Mouse (Mus musculus) Patski (cell line): ENCODE results near the gene Adgrg1. TPM values are rescaled to one million over a fixed set of nuclear protein-coding genes. Genes with fewer than 3 reads are reported as not detected.
"Not testable (repeated sequence)": the region's sequence is repeated elsewhere in the genome, so short reads cannot be mapped to it uniquely, and the experiment has no call there.

Source experiments
- ATAC-seq: fragments of 100-300 bp; one replicate; pipeline ENCODE4 v1.8.0; 2021
- CTCF ChIA-PET: fragments of 350-600 bp; sonication (Branson Sonifier 250); formaldehyde crosslinking; loops from one replicate; lab custom pipeline; 2022; ENCODE audit warnings: inconsistent platforms; lab: Charles Lee
- POLR2A ChIA-PET: fragments of 350-600 bp; sonication (Branson Sonifier 250); formaldehyde crosslinking; loops from one replicate; lab custom pipeline; 2022; ENCODE audit warnings: antibody characterized with exemption, inconsistent platforms; lab: Charles Lee
- DNase-seq: peaks from one replicate; pipeline ENCODE4 v3.0.0-alpha.2; 2011; ENCODE audit warnings: low read depth, low spot score
- H3K27me3 ChIP-seq: fragments of 371-371 bp; one replicate; pipeline ENCODE4 v1.5.1; 2021
- CTCF ChIP-seq: fragments of 100-300 bp; IDR thresholded peaks from one replicate; pipeline ENCODE4 v1.5.1; 2021
- in situ Hi-C: fragments of 300-500 bp; cut with MboI; formaldehyde crosslinking; loops from 3 replicates; pipeline ENCODE4 v1.11.1; 2018; ENCODE audit warnings: low pct_unique_long_range_greater_than_20kb, mixed read lengths
- polyA plus RNA-seq: library from polyadenylated mRNA; unstranded; gene quantifications from one replicate; pipeline ENCODE4 v1.2.3, GENCODE M21; 2021

Adgrg1 gene
- polyA plus RNA-seq, 1 experiment from 2014 or later, result 294 TPM

DNA sequence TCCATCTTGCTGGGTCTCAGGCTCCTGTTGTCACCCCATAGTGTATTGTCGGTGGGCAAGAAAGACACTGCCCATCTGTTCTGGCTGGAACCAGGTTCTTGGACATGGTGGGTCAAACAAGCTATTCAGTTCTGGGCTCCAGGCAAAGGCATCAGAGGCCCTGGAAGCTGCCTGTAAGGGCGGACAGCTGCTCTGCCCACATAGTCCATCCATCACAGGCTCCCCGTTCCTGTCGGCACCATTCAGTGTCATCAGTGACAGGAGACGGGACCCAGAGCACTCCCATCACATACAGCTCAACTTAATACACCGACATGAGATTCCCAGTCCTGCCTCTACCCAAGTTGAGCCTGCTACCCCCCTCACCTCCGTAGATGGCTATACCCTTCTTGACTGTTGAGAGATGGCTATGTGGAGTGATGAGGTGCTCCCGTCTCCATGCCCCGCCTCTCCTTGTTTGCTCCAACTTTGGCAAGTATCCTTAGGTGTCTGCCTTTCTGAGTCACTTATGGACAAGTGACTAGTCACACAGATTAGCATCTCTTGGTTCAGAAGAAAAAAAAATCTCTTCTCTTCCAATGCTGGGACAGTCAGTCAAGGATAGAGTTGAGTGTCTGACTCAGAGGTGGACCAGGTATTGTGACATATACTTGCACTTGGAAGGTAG is 43.6 kb downstream of the Adgrg1 start:
- ATAC-seq, result no peak
- in situ Hi-C loops, result no loop called here
- DNase-seq, result no peak
- CTCF ChIA-PET, result interaction anchor here (1.4 to 1.6 kb wide), 2 partner anchors 17 to 68 kb away, joined by 3 to 5 read pairs; no protein-coding TSS in a partner anchor
- no peaks in the 10 kb centered on the region for H3K27me3 ChIP-seq
- no peak for TF ChIP-seq CTCF
- POLR2A ChIA-PET, result interaction anchor here (0.6 kb wide), 1 partner anchor 11 kb away, joined by 3 read pairs; no protein-coding TSS in a partner anchor

DNA sequence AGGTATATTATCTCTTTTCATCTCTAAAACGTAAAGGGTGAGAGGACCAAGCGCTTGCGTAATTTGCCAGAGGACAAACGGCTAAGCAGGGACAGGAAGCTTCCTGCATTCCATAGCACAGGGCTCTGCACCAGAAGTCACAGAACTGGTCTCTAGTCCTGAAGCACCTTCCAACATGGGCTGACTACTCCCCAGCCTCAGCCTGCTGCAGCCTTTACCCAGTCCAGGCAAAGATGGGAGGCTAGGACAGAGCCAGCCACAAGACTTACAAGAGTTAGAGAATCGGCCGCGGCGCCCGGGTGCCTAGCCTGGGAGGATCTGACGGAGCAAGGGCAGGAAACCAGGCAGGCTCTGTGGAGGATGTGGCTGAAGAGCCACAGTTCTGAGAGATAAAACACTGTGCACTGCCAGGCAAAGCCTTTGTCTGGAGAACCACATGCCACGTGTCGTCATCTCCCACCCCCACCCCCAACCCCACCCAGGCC is 45.8 kb downstream of the Adgrg1 start:
- ATAC-seq, result no peak
- ChIA-PET POLR2A (interaction anchor here (0.6 kb wide), 1 partner anchor 58 kb away, joined by 3 read pairs; no protein-coding TSS in a partner anchor), CTCF (no interaction called here)
- no peak for TF ChIP-seq CTCF
- DNase-seq, result no peak
- H3K27me3 ChIP-seq, result no peaks in the 10 kb centered on the region
- in situ Hi-C loops, result loop anchor here (10.0 kb wide), 1 partner anchor 184 kb away; the partner anchor contains the start of gene Kifc3

DNA sequence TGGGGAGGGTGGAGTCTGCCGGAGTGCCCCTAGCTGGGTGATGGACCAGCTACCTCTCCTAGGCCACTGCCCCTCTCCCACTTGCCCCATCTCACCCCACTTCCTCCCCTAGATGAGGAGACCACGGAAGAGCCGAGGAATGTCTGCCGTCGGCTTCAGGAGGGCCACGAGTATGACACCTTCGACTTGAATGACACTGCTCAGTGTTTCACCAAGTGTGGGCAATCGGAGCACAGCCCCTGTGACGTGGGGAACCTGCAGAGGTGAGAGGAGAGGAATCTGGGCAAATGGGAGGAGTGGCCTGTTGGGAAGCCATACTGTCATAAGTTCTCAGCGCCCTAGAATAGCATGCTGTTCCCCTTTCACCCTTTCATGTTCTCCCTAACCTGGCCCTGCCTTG is 46.3 kb downstream of the Adgrg1 start:
- TF ChIP-seq CTCF, result no peak
- no peak for ATAC-seq

DNA sequence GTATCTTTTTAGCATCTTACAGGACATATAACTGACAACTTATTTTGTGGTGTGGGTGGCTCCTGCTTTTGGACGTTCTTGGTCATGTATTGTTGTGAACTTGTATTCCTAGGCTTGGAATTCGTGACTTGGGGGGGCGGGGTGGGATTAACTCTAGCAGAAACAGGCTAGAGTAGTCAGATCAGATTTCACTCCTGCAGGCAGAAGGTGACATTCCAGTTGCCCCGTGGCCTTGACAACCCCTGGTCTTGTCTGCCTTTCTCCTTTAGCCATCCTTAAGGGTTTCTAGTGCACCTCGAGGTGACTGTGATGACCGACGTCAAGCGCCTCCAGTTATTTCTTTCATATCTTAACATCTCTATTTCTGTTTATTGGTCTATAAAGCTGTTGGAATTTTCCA is 48.6 kb downstream of the Adgrg1 start:
- ATAC-seq (no peak), DNase-seq (no peak)
- H3K27me3 ChIP-seq, result no peaks in the 10 kb centered on the region
- no peak for TF ChIP-seq CTCF
- CTCF ChIA-PET, result no interaction called here
- in situ Hi-C loops, result loop anchor here (10.0 kb wide), 1 partner anchor 182 kb away; the partner anchor contains the start of gene Kifc3
- POLR2A ChIA-PET, result no interaction called here

More for the DNA sequence above, 46.3 kb downstream of the Adgrg1 start:
- H3K27me3 ChIP-seq, result no peaks in the 10 kb centered on the region
- ChIA-PET POLR2A (no interaction called here), CTCF (no interaction called here)
- DNase-seq, result no peak
- in situ Hi-C loops, result loop anchor here (10.0 kb wide), 1 partner anchor 184 kb away; the partner anchor contains the start of gene Kifc3

DNA sequence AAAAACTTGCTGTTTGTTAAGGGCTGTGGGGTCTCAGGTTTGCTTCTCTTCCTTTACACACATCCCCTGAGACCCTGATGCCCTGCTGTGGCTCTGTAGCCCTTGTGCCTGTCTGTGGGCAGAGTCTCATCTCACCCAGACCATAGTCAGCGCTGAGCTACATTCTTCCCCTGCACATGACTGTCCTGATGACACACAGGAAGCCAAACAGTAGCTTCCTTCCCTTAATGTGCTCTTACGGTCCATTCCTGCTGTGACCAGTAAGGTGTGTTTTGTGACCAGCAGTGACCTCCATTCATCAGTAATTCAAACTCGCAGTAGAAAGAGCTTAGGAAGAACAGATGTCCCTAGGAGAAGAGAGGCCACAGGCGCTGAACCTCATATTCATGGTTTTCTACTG is 49.8 kb downstream of the Adgrg1 start:
- no peak for ATAC-seq
- in situ Hi-C loops, result loop anchor here (10.0 kb wide), 1 partner anchor 180 kb away; the partner anchor contains the start of gene Kifc3
- DNase-seq, result no peak
- H3K27me3 ChIP-seq, result no peaks in the 10 kb centered on the region
- ChIA-PET CTCF (interaction anchor here (0.8 to 1.7 kb wide), 3 partner anchors 9 to 110 kb away, joined by 3 to 5 read pairs (median 4); no protein-coding TSS in a partner anchor), POLR2A (no interaction called here)
- TF ChIP-seq CTCF, result no peak

DNA sequence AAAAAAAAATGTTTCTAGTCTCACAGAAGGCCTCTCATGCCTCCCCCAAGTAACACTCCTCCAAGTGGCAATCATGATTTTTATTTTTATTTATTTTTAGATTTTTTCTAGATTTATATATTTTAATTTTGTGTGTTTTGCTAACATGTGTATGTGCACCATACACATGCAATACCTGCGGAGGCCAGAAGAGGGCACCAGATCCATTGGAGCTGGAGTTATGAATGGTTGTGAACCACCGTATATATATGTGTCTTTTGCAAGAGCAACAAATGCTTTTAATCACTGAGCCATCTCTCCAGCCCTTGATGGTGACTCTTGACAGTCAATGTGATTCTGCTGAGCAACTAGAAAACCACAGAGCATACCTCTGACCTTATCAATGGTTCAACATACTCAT is 50.9 kb downstream of the Adgrg1 start:
- no peak for ATAC-seq
- no peaks in the 10 kb centered on the region for H3K27me3 ChIP-seq
- POLR2A ChIA-PET, result no interaction called here
- in situ Hi-C loops, result loop anchor here (10.0 kb wide), 1 partner anchor 179 kb away; the partner anchor contains the start of gene Kifc3
- DNase-seq, result no peak
- CTCF ChIA-PET, result interaction anchor here (1.1 to 1.7 kb wide), 2 partner anchors 75 to 109 kb away, joined by 3 to 5 read pairs; no protein-coding TSS in a partner anchor
- TF ChIP-seq CTCF, result no peak

DNA sequence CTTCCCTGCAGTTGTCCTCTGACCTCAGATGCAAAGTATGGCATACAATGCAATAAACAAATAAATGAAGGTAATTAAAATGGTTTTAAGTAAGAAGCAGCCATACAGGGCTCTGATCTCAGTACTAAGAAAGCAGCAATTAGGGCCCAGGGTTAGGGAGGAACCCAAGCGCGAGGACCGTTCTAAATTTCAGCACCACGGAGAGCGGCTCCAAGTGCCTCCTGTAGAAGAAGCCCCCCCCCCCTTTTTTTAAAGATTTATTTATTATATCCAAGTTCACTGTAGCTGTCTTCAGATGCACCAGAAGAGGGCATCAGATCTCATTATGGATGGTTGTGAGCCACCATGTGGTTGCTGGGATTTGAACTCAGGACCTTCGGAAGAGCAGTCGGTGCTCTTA is 53.8 kb downstream of the Adgrg1 start:
- ATAC-seq, DNase-seq, CTCF ChIA-PET, H3K27me3 ChIP-seq: not testable (repeated sequence)
- in situ Hi-C loops, result loop anchor here (10.0 kb wide), 1 partner anchor 176 kb away; the partner anchor contains the start of gene Kifc3
- POLR2A ChIA-PET, result interaction anchor here (0.6 kb wide), 1 partner anchor 10 kb away, joined by 3 read pairs; no protein-coding TSS in a partner anchor

DNA sequence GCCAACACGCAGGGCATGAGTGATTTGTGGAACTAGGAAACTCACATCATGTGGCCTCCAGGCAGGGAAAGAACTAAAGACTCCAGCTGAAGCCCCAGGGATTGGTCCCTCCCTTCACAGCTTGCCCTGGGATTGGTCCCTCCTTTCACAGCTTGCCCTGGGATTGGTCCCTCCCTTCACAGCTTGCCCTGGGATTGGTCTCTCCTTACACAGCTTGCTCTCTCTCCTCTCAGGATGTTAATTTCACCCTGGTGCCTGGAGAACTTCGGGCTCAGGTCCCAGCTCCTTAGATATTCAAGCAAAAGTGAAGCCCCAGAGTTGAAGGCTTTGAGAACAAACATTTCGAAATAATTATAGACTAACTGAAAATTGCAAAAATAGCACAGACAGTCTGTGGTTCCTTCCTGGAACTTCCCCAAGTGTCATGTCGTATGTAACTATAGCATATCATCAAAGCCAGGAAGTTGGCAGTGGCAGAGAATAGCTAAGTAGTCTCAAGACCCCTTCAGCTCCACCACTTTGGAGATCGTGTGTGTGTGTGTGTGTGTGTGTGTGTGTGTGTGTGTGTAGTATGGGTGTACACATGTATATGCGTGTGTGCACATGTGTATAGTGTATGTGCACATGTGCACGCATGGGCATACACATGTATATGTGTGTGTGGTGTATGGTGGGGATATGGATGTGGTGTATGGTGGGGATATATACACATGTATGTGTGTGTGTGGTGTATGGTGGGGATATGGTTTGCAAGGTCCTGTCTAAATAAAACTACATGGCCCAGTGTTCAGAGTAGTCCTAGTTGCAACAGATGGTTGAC is 62.8 kb downstream of the Adgrg1 start:
- CTCF ChIA-PET, result no interaction called here
- no peak for TF ChIP-seq CTCF
- POLR2A ChIA-PET, result no interaction called here
- H3K27me3 ChIP-seq, result no peaks in the 10 kb centered on the region
- in situ Hi-C loops, result loop anchor here (5.0 kb wide), 1 partner anchor 35 kb away; no protein-coding TSS in a partner anchor
- ATAC-seq, result no peak
- no peak for DNase-seq

DNA sequence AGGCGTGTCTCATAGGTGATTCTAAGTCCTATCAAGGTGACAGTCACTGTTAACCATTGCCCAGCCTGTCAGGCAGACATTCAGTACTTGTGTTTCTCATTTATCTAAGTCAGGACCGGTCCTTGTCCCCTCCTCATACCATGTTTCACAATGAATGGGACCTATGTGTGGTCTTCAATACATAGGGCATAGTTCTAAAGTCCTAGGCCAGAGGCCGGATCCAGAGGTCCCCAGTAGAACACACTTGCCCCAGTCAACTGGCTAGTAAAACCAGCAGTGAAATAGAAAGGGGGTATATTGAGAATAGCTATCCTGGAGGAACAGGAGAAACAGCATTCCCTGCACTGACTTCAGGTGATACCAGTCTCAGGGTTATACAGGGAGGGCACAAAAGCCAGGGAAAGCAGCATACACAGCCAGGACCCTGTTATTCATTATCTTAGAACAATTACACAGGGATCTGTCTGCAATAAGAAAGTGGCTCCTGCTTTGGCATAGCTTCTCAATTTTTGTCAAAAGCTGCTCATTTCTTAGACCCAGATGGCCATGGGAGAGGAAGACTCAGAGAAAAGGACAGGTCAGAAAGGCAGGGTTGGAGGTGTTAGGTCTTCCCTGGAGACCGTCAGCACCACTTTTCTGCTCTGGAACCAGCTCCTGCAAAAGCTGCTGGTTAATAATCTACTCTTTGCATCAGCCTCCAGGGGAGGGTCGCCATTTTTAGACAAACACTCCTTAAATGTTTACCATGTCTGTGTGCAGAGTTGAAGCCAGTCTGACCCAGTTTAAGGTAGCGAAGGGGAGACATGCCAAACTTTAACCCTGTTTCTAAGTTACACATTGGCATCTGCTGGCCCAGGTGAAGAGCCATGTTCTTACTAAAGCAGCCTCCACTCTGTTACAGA is 67.6 kb downstream of the Adgrg1 start:
- CTCF ChIA-PET, result no interaction called here
- ATAC-seq (no peak), DNase-seq (no peak)
- H3K27me3 ChIP-seq, result no peaks in the 10 kb centered on the region
- POLR2A ChIA-PET, result no interaction called here
- TF ChIP-seq CTCF, result no peak
- in situ Hi-C loops, result no loop called here
